Mouse (Mus musculus) bone marrow, adult 2 months (tissue): ENCODE results near the gene Slc12a3.

Source experiments
- CTCF ChIP-seq: fragments of 200-500 bp; IDR thresholded peaks from 2 replicates; pipeline ENCODE4 v1.5.1; 2011; ENCODE audit warnings: low read length, control low read depth; ENCODE audit not compliant: control insufficient read depth, insufficient read depth
- POLR2A ChIP-seq: fragments of 200-500 bp; IDR thresholded peaks from 2 replicates; pipeline ENCODE4 v1.6.1; 2011; ENCODE audit warnings: low read depth, mild to moderate bottlenecking, control low read depth, low read length, borderline replicate concordance; ENCODE audit not compliant: control insufficient read depth

GRCm38 (mm10) chr8:94317691-94318090 lies 11.3 kb upstream of the Slc12a3 start:
- TF ChIP-seq POLR2A (no peak), CTCF (no peak)
